Mouse (Mus musculus) stomach, embryonic 16.5 days (tissue): ENCODE measurements at regions not wholly inside any gene's neighbourhood (a gene's known extent, or its start where the extent isn't known, plus 50 kb on each side); places are given as distances from the start of the nearest gene placed in this dataset.

Experiments
- ATAC-seq: fragments of 200-750 bp; cut with Nextera tagmentation; 2 replicates; pipeline ENCODE4 v1.8.0; 2017; ENCODE audit warnings: moderate number of reproducible peaks, moderate TSS enrichment; ENCODE audit not compliant: insufficient read depth, low FRiP score
- H3K27ac ChIP-seq: fragments of 300-500 bp; sonication (generic); 2 replicates; pipeline ENCODE4 v1.5.1; 2014; ENCODE audit warnings: low read length
- H3K27me3 ChIP-seq: fragments of 300-500 bp; sonication (generic); 2 replicates; pipeline ENCODE4 v1.6.1; 2014; ENCODE audit warnings: low read length, control low read depth, mixed read lengths; ENCODE audit not compliant: control insufficient read depth, insufficient read depth
- H3K36me3 ChIP-seq: fragments of 300-500 bp; sonication (generic); 2 replicates; pipeline ENCODE4 v1.6.1; 2014; ENCODE audit warnings: low read length; ENCODE audit not compliant: control insufficient read depth, insufficient read depth
- H3K4me1 ChIP-seq: fragments of 300-500 bp; sonication (generic); 2 replicates; pipeline ENCODE4 v1.6.1; 2014; ENCODE audit warnings: low read length, control low read depth, mixed read lengths; ENCODE audit not compliant: control insufficient read depth, insufficient read depth
- H3K4me2 ChIP-seq: fragments of 300-500 bp; sonication (generic); 2 replicates; pipeline ENCODE4 v1.6.1; 2014; ENCODE audit warnings: low read depth, low read length, mixed read lengths
- H3K4me3 ChIP-seq: fragments of 300-500 bp; sonication (generic); replicated peaks from 2 replicates; pipeline ENCODE4 v1.5.1; 2014; ENCODE audit warnings: mild to moderate bottlenecking, low read length
- H3K9ac ChIP-seq: fragments of 300-500 bp; sonication (generic); 2 replicates; pipeline ENCODE4 v1.6.1; 2014; ENCODE audit warnings: low read length
- H3K9me3 ChIP-seq: fragments of 300-500 bp; sonication (generic); replicated peaks from 2 replicates; pipeline ENCODE4 v1.6.1; 2016; ENCODE audit warnings: low read length, control low read depth; ENCODE audit not compliant: control insufficient read depth
- WGBS: fragments of 180-500 bp; shearing (Covaris S2); extraction: QIAGEN DNeasy Blood & Tissue Kit; methylation state at CpG from one replicate; pipeline ENCODE4 v1.1.7; 2014; 5-methylcytosine and 5-hydroxymethylcytosine counted together

GRCm38 (mm10) chr1:137865030-137865429 lies 310.5 kb downstream of the Ptprc start:
- no peaks in the 10 kb centered on the region for H3K36me3 ChIP-seq
- 42% methylated on average over 1 of the region's 1 CpGs for WGBS
- H3K27me3 ChIP-seq: no peaks in the 10 kb centered on the region
- H3K9me3 ChIP-seq: no peaks in the 10 kb centered on the region
- no peak overlapping the region for H3K4me3 ChIP-seq
- no peak overlapping the region for H3K9ac ChIP-seq
- no peak overlapping the region for H3K27ac ChIP-seq
- H3K4me1 ChIP-seq: no peaks in the 10 kb centered on the region
- no peak overlapping the region for H3K4me2 ChIP-seq
- ATAC-seq: no peak

- no peak overlapping the region for H3K4me3 ChIP-seq
- no peaks in the 10 kb centered on the region for H3K27me3 ChIP-seq
- no peaks in the 10 kb centered on the region for H3K36me3 ChIP-seq
- no peak for ATAC-seq
- H3K9ac ChIP-seq: no peak overlapping the region
- H3K4me1 ChIP-seq: no peaks in the 10 kb centered on the region
- H3K4me2 ChIP-seq: no peak overlapping the region
- WGBS: 85% methylated on average over 7 of the region's 7 CpGs
- H3K9me3 ChIP-seq: no peaks in the 10 kb centered on the region
- H3K27ac ChIP-seq: no peak overlapping the region
Observed at GRCm38 (mm10) chr1:137863506-137863905, 312.0 kb downstream of the Ptprc start.

GRCm38 (mm10) chr1:137852262-137852661 lies 323.2 kb downstream of the Ptprc start:
- no peak for ATAC-seq
- WGBS: 69% methylated on average over 2 of the region's 2 CpGs
- no peak overlapping the region for H3K9ac ChIP-seq

GRCm38 (mm10) chr1:137847311-137847923 lies 328.1 kb downstream of the Ptprc start:
- ATAC-seq: no peak
- Histone ChIP-seq H3K27me3 (no peaks in the 10 kb centered on the region), H3K4me3 (no peak overlapping the region), H3K4me2 (no peak overlapping the region), H3K9ac (no peak overlapping the region), H3K27ac (no peak overlapping the region), H3K36me3 (no peaks in the 10 kb centered on the region), H3K9me3 (no peaks in the 10 kb centered on the region), H3K4me1 (no peaks in the 10 kb centered on the region)
- WGBS: 81% methylated on average over 10 of the region's 10 CpGs

More at GRCm38 (mm10) chr1:137852262-137852661, 323.2 kb downstream of the Ptprc start:
- no peaks in the 10 kb centered on the region for H3K9me3 ChIP-seq
- no peak overlapping the region for H3K4me3 ChIP-seq
- no peak overlapping the region for H3K4me2 ChIP-seq
- H3K27me3 ChIP-seq: no peaks in the 10 kb centered on the region
- no peak overlapping the region for H3K27ac ChIP-seq
- H3K4me1 ChIP-seq: no peaks in the 10 kb centered on the region
- no peaks in the 10 kb centered on the region for H3K36me3 ChIP-seq

- H3K9me3 ChIP-seq: no peaks in the 10 kb centered on the region
- WGBS: 85% methylated on average over 1 of the region's 1 CpGs
- H3K4me1 ChIP-seq: no peaks in the 10 kb centered on the region
- H3K27me3 ChIP-seq: no peaks in the 10 kb centered on the region
- H3K27ac ChIP-seq: no peak overlapping the region
- no peak overlapping the region for H3K9ac ChIP-seq
- ATAC-seq: no peak
- H3K36me3 ChIP-seq: no peaks in the 10 kb centered on the region
- H3K4me2 ChIP-seq: no peak overlapping the region
- H3K4me3 ChIP-seq: no peak overlapping the region
Observed at GRCm38 (mm10) chr1:137846857-137847256, 328.7 kb downstream of the Ptprc start.

GRCm38 (mm10) chr1:137840531-137840930 lies 335.0 kb downstream of the Ptprc start:
- Histone ChIP-seq H3K27me3 (no peaks in the 10 kb centered on the region), H3K9ac (no peak overlapping the region), H3K4me2 (no peak overlapping the region), H3K4me3 (no peak overlapping the region), H3K4me1 (no peaks in the 10 kb centered on the region), H3K9me3 (no peaks in the 10 kb centered on the region), H3K36me3 (no peaks in the 10 kb centered on the region), H3K27ac (no peak overlapping the region)
- no peak for ATAC-seq

- Histone ChIP-seq H3K9me3 (no peaks in the 10 kb centered on the region), H3K36me3 (no peaks in the 10 kb centered on the region), H3K9ac (no peak overlapping the region), H3K4me2 (no peak overlapping the region), H3K27ac (no peak overlapping the region), H3K4me3 (no peak overlapping the region), H3K27me3 (no peaks in the 10 kb centered on the region), H3K4me1 (no peaks in the 10 kb centered on the region)
- WGBS: 49% methylated on average over 5 of the region's 5 CpGs
- no peak for ATAC-seq
Observed at GRCm38 (mm10) chr1:137839703-137840102, 335.8 kb downstream of the Ptprc start.

GRCm38 (mm10) chr1:137839263-137839662 lies 336.2 kb downstream of the Ptprc start:
- H3K4me1 ChIP-seq: no peaks in the 10 kb centered on the region
- no peak overlapping the region for H3K27ac ChIP-seq
- no peaks in the 10 kb centered on the region for H3K36me3 ChIP-seq
- no peaks in the 10 kb centered on the region for H3K9me3 ChIP-seq
- H3K9ac ChIP-seq: no peak overlapping the region
- no peak overlapping the region for H3K4me2 ChIP-seq
- ATAC-seq: no peak
- no peaks in the 10 kb centered on the region for H3K27me3 ChIP-seq
- WGBS: 43% methylated on average over 2 of the region's 2 CpGs
- no peak overlapping the region for H3K4me3 ChIP-seq

- no peaks in the 10 kb centered on the region for H3K4me1 ChIP-seq
- no peaks in the 10 kb centered on the region for H3K27me3 ChIP-seq
- no peak overlapping the region for H3K9ac ChIP-seq
- no peaks in the 10 kb centered on the region for H3K36me3 ChIP-seq
- H3K4me3 ChIP-seq: no peak overlapping the region
- ATAC-seq: no peak
- 48% methylated on average over 8 of the region's 8 CpGs for WGBS
- H3K27ac ChIP-seq: no peak overlapping the region
- no peaks in the 10 kb centered on the region for H3K9me3 ChIP-seq
- no peak overlapping the region for H3K4me2 ChIP-seq
Observed at GRCm38 (mm10) chr1:137838357-137838756, 337.2 kb downstream of the Ptprc start.

- no peaks in the 10 kb centered on the region for H3K27me3 ChIP-seq
- WGBS: 72% methylated on average over 3 of the region's 3 CpGs
- H3K9ac ChIP-seq: no peak overlapping the region
- H3K27ac ChIP-seq: no peak overlapping the region
- H3K9me3 ChIP-seq: no peaks in the 10 kb centered on the region
- ATAC-seq: no peak
- no peaks in the 10 kb centered on the region for H3K36me3 ChIP-seq
- H3K4me3 ChIP-seq: no peak overlapping the region
- H3K4me2 ChIP-seq: no peak overlapping the region
- H3K4me1 ChIP-seq: no peaks in the 10 kb centered on the region
Observed at GRCm38 (mm10) chr1:137833535-137833934, 342.0 kb downstream of the Ptprc start.
